ENCODE assay signal across 19 mouse cellular contexts in genomic region chr19:44752056-44752940, GRCm38 (mm10). TPM values are rescaled to one million over a fixed set of nuclear protein-coding genes. Genes with fewer than 3 reads are reported as not detected.
DNase-seq lines count a peak whose midpoint lies in the region; ATAC-seq and TF ChIP-seq lines count a peak whose summit lies in the region.
"Had no signal": no experiment of that assay in that cellular context is flagged by ENCODE, and none has a peak within 500 bp of the region (broad histone marks: within the 10 kb centered on the region; RNA-seq: fewer than 3 reads in every experiment).

No protein-coding gene starts in this region.

- intact Hi-C loops in gastrocnemius, postnatal 36 days (cut with DNase I) = loop anchor here (5.0 kb wide), 1 partner anchor 65 kb away; no protein-coding TSS in a partner anchor

- no peak for ATAC-seq in forebrain, embryonic 11.5 days (replicated peaks; ENCODE audit: low FRiP score)
- no peak for ATAC-seq in forebrain, embryonic 15.5 days (replicated peaks)
- ATAC-seq in neural tube, embryonic 11.5 days (ENCODE audit: insufficient read depth, low FRiP score, low TSS enrichment) = no peak
- no peak for ATAC-seq in lung, postnatal 0 days
- ATAC-seq: intestine, embryonic 16.5 days had no signal

- H3K4me1 ChIP-seq in forebrain, embryonic 11.5 days (replicated peaks; ENCODE audit: control insufficient read depth, insufficient read depth, low read length) = peaks cover 25% of the 10 kb centered on the region
- peaks cover 29% of the 10 kb centered on the region for H3K4me1 ChIP-seq in forebrain, embryonic 15.5 days
- peaks cover 57% of the 10 kb centered on the region for H3K4me1 ChIP-seq in embryonic facial prominence, embryonic 10.5 days
- H3K4me1 ChIP-seq in neural tube, embryonic 11.5 days (ENCODE audit: control insufficient read depth, insufficient read depth, low read length) = peaks cover 17% of the 10 kb centered on the region
- H3K4me1 ChIP-seq in lung, postnatal 0 days (ENCODE audit: insufficient read depth, low read depth, low read length) = peaks cover 12% of the 10 kb centered on the region

- TF ChIP-seq EP300 in lung, postnatal 0 days (IDR thresholded peaks at IDR 0.05) = no peak

- H3K4me2 ChIP-seq in forebrain, embryonic 11.5 days (ENCODE audit: low read depth, low read length, severe bottlenecking) = no peak overlapping the region
- H3K4me2 ChIP-seq in forebrain, embryonic 15.5 days (replicated peaks) = no peak overlapping the region
- peak overlapping the region; percentile 14 for H3K4me2 ChIP-seq in neural tube, embryonic 11.5 days (ENCODE audit: low read depth)
- no peak overlapping the region for H3K4me2 ChIP-seq in lung, postnatal 0 days (replicated peaks; ENCODE audit: low read depth, low read length)
- H3K4me2 ChIP-seq: liver, embryonic 13.5 days; midbrain, embryonic 12.5 days had no signal

- no peak overlapping the region for H3K27ac ChIP-seq in forebrain, embryonic 11.5 days (ENCODE audit: low read depth, low read length)
- H3K27ac ChIP-seq in forebrain, embryonic 15.5 days (replicated peaks) = no peak overlapping the region
- H3K27ac ChIP-seq in embryonic facial prominence, embryonic 10.5 days (replicated peaks) = no peak overlapping the region
- H3K27ac ChIP-seq in neural tube, embryonic 11.5 days (ENCODE audit: low read depth, low read length) = peak overlapping the region; percentile 56; the same call in 1 of the 2 replicates
- H3K27ac ChIP-seq in lung, postnatal 0 days (ENCODE audit: low read length) = no peak overlapping the region
- H3K27ac ChIP-seq: heart, adult 2 months; liver, embryonic 13.5 days; midbrain, embryonic 12.5 days had no signal

- no peak for TF ChIP-seq CTCF in lung, postnatal 0 days (IDR thresholded peaks at IDR 0.05)

- no peaks in the 10 kb centered on the region for H3K36me3 ChIP-seq in forebrain, embryonic 11.5 days (ENCODE audit: control insufficient read depth, insufficient read depth, low read length)
- H3K36me3 ChIP-seq in forebrain, embryonic 15.5 days = no peaks in the 10 kb centered on the region
- no peaks in the 10 kb centered on the region for H3K36me3 ChIP-seq in embryonic facial prominence, embryonic 10.5 days (replicated peaks)
- no peaks in the 10 kb centered on the region for H3K36me3 ChIP-seq in neural tube, embryonic 11.5 days (ENCODE audit: control insufficient read depth, insufficient read depth, low read length)
- no peaks in the 10 kb centered on the region for H3K36me3 ChIP-seq in lung, postnatal 0 days (ENCODE audit: insufficient read depth, low read length)
- H3K36me3 ChIP-seq: liver, embryonic 13.5 days; midbrain, embryonic 12.5 days had no signal

- no peak overlapping the region for H3K9ac ChIP-seq in forebrain, embryonic 11.5 days (ENCODE audit: low read length)
- no peak overlapping the region for H3K9ac ChIP-seq in forebrain, embryonic 15.5 days (replicated peaks)
- peak overlapping the region; percentile 10; the same call in 1 of the 2 replicates for H3K9ac ChIP-seq in neural tube, embryonic 11.5 days (ENCODE audit: low read length)
- H3K9ac ChIP-seq in lung, postnatal 0 days (replicated peaks; ENCODE audit: low read depth) = no peak overlapping the region
- H3K9ac ChIP-seq: liver, embryonic 13.5 days; midbrain, embryonic 12.5 days had no signal

- H3K9me3 ChIP-seq in forebrain, embryonic 11.5 days (ENCODE audit: control insufficient read depth, low read length) = no peaks in the 10 kb centered on the region
- H3K9me3 ChIP-seq in forebrain, embryonic 15.5 days = no peaks in the 10 kb centered on the region
- no peaks in the 10 kb centered on the region for H3K9me3 ChIP-seq in embryonic facial prominence, embryonic 10.5 days
- H3K9me3 ChIP-seq in neural tube, embryonic 11.5 days (ENCODE audit: control insufficient read depth, low read length) = no peaks in the 10 kb centered on the region
- H3K9me3 ChIP-seq in lung, postnatal 0 days (ENCODE audit: low read length) = no peaks in the 10 kb centered on the region
- H3K9me3 ChIP-seq: liver, embryonic 13.5 days; midbrain, embryonic 12.5 days had no signal

- H3K27me3 ChIP-seq in forebrain, embryonic 11.5 days (ENCODE audit: control insufficient read depth, insufficient read depth, low read length) = peaks cover 98% of the 10 kb centered on the region
- H3K27me3 ChIP-seq in forebrain, embryonic 15.5 days = peaks cover 99% of the 10 kb centered on the region
- H3K27me3 ChIP-seq in embryonic facial prominence, embryonic 10.5 days (replicated peaks; ENCODE audit: low read depth, poor library complexity, severe bottlenecking) = peaks cover 100% of the 10 kb centered on the region
- peaks cover 98% of the 10 kb centered on the region for H3K27me3 ChIP-seq in neural tube, embryonic 11.5 days (ENCODE audit: control insufficient read depth, insufficient read depth, low read length)
- H3K27me3 ChIP-seq in lung, postnatal 0 days (replicated peaks; ENCODE audit: insufficient read depth, low read length) = peaks cover 90% of the 10 kb centered on the region

- DNase-seq in forebrain, embryonic 11.5 days (ENCODE audit: low spot score) = peak; percentile 66
- DNase-seq in embryonic facial prominence, embryonic 10.5 days (ENCODE audit: low spot score) = peak; percentile 44
- DNase-seq in kidney, adult 18-20 months = peak; percentile 50
- DNase-seq in neural tube, embryonic 11.5 days (ENCODE audit: low spot score) = no peak
- DNase-seq in lung, postnatal 0 days (ENCODE audit: low spot score) = no peak
- DNase-seq in frontal cortex, adult 2 months (ENCODE audit: extremely low spot score in 1 of 2, low spot score in 1 of 2) = no peak
- DNase-seq in gastrocnemius, postnatal 36 days = no peak
- DNase-seq: adrenal gland, postnatal 14 days; cerebellum, adult 9-11 months; heart, adult 2 months; heart, postnatal 14 days; layer of hippocampus, adult 9-11 months; liver, embryonic 13.5 days; lung, postnatal 14 days had no signal

- H3K4me3 ChIP-seq in forebrain, embryonic 11.5 days (ENCODE audit: low read depth, low read length) = no peak overlapping the region
- H3K4me3 ChIP-seq in forebrain, embryonic 15.5 days = no peak overlapping the region
- H3K4me3 ChIP-seq in embryonic facial prominence, embryonic 10.5 days = no peak overlapping the region
- H3K4me3 ChIP-seq in neural tube, embryonic 11.5 days (ENCODE audit: low read depth, low read length) = no peak overlapping the region; the same call in 1 of the 2 replicates
- no peak overlapping the region for H3K4me3 ChIP-seq in lung, postnatal 0 days (ENCODE audit: low read depth, low read length)
- H3K4me3 ChIP-seq: heart, adult 2 months; liver, embryonic 13.5 days; midbrain, embryonic 12.5 days had no signal

- WGBS in forebrain, embryonic 11.5 days = under 1% methylated on average over 31 of the region's 31 CpGs
- WGBS in forebrain, embryonic 15.5 days = 1% methylated on average over 31 of the region's 31 CpGs
- WGBS in embryonic facial prominence, embryonic 10.5 days = 1% methylated on average over 31 of the region's 31 CpGs
- under 1% methylated on average over 31 of the region's 31 CpGs for WGBS in neural tube, embryonic 11.5 days
- under 1% methylated on average over 31 of the region's 31 CpGs for WGBS in lung, postnatal 0 days

RNA-seq across cellular contexts. Expression of gene Pax2, which starts 3.5 kb away (rescaled TPM):
- 0.20 and 0.39 TPM in 2 replicates for polyA plus RNA-seq in forebrain, embryonic 11.5 days (2014; fragmentation: Nextera tagmentation; extraction: Ambion mirVana)
- 0.09 TPM in 1 of 2 replicates, not detected in the other for polyA plus RNA-seq in forebrain, embryonic 15.5 days (2015; fragmentation: Nextera tagmentation; extraction: Ambion mirVana)
- 1.00 and 1.8 TPM in 2 replicates for polyA plus RNA-seq in embryonic facial prominence, embryonic 10.5 days (2016; fragmentation: Nextera tagmentation; extraction: Ambion mirVana)
- polyA plus RNA-seq in neural tube, embryonic 11.5 days (2014; fragmentation: Nextera tagmentation; extraction: Ambion mirVana) = 7.4 and 8.0 TPM in 2 replicates
- not detected in 2 replicates for polyA plus RNA-seq in lung, postnatal 0 days (2015; fragmentation: Nextera tagmentation; extraction: Ambion mirVana)
- polyA plus RNA-seq in frontal cortex, adult 2 months (2012; rRNA removed) = 0.06 and 0.11 TPM in 2 replicates
- total RNA-seq in gastrocnemius, postnatal 36 days (2021) = not detected
- total RNA-seq: adrenal gland, postnatal 14 days; ES-E14; heart, adult 2 months; heart, postnatal 14 days had no signal
- polyA plus RNA-seq: heart, adult 2 months; intestine, embryonic 16.5 days; liver, embryonic 13.5 days; urinary bladder, adult 2 months had no signal

Comparison
In these comparisons a context has a peak if more than half of its experiments do, and no peak if none do; other contexts are left out.
1. DNase-seq: peak in forebrain, embryonic 11.5 days (single experiment), embryonic facial prominence, embryonic 10.5 days (single experiment) and kidney, adult 18-20 months (single experiment); none in neural tube, embryonic 11.5 days (single experiment), lung, postnatal 0 days (single experiment), frontal cortex, adult 2 months (0 of 2) and gastrocnemius, postnatal 36 days (0 of 2).